Mouse (Mus musculus): ENCODE measurements around the gene Mrpl37.

DNA sequence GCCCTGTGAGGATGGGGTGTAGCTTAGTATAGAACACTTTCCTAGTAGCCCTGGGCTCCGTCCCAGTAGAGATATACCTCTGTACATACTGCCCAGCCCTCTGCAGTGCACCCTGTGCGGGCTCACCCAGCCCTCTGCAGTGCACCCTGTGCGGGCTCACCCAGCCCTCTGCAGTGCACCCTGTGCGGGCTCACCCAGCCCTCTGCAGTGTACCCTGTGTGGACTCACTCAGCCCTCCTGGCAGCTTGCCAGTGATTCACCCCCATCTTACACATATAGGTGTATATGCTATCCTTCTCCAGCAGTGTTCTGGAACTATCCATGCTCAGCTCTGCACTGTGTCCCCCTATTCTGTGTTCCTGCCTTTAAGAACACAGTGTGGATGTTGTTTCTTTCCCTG is 12.2 kb upstream of the Mrpl37 start:
- TF ChIP-seq CTCF (IDR thresholded peaks at IDR 0.05; ENCODE audit: low read depth) (no peak), EP300 (IDR thresholded peaks at IDR 0.05; ENCODE audit: low read depth) (no peak)
